Mouse (Mus musculus) limb, embryonic 13.5 days (tissue): Measurements from ENCODE around the gene Ppm1h. TPM values are rescaled to one million over a fixed set of nuclear protein-coding genes. Genes with fewer than 3 reads are reported as not detected.
A peak's percentile ranks its signal among the peaks of the same experiment; 100 is the strongest.

ENCODE experiments used
- ATAC-seq: fragments of 200-750 bp; cut with Nextera tagmentation; 2 replicates; pipeline ENCODE4 v1.8.0; 2017; ENCODE audit warnings: low read depth, moderate number of reproducible peaks, moderate TSS enrichment; ENCODE audit not compliant: low FRiP score
- H3K27ac ChIP-seq: fragments of 300-500 bp; sonication (generic); 2 replicates; pipeline ENCODE4 v1.5.1; 2015; ENCODE audit warnings: inconsistent platforms, mild to moderate bottlenecking, moderate library complexity
- H3K27me3 ChIP-seq: fragments of 300-500 bp; sonication (generic); 2 replicates; pipeline ENCODE4 v1.6.1; 2015; ENCODE audit warnings: mild to moderate bottlenecking, inconsistent platforms
- H3K36me3 ChIP-seq: fragments of 300-500 bp; sonication (generic); 2 replicates; pipeline ENCODE4 v1.6.1; 2015; ENCODE audit warnings: inconsistent platforms, mild to moderate bottlenecking, moderate library complexity
- H3K4me1 ChIP-seq: fragments of 300-500 bp; sonication (generic); 2 replicates; pipeline ENCODE4 v1.6.1; 2015; ENCODE audit warnings: inconsistent platforms
- H3K4me2 ChIP-seq: fragments of 300-500 bp; sonication (generic); replicated peaks from 2 replicates; pipeline ENCODE4 v1.6.1; 2015; ENCODE audit warnings: inconsistent platforms, mild to moderate bottlenecking, moderate library complexity
- H3K4me3 ChIP-seq: fragments of 300-500 bp; sonication (generic); 2 replicates; pipeline ENCODE4 v1.5.1; 2015; ENCODE audit warnings: moderate library complexity, mild to moderate bottlenecking, inconsistent platforms
- H3K9ac ChIP-seq: fragments of 300-500 bp; sonication (generic); 2 replicates; pipeline ENCODE4 v1.6.1; 2015; ENCODE audit warnings: mild to moderate bottlenecking, inconsistent platforms
- H3K9me3 ChIP-seq: fragments of 300-500 bp; sonication (generic); 2 replicates; pipeline ENCODE4 v1.6.1; 2016; ENCODE audit warnings: inconsistent platforms
- WGBS: fragments of 180-500 bp; shearing (Covaris S2); methylation state at CpG from one replicate; pipeline ENCODE4 v1.1.7; 2015; 5-methylcytosine and 5-hydroxymethylcytosine counted together
- polyA plus RNA-seq: library from polyadenylated mRNA; unstranded; fragments of >200 nt; fragmentation: Nextera tagmentation; extraction: Ambion mirVana; gene quantifications from 2 replicates; pipeline ENCODE4 v1.2.1, GENCODE M21; 2015

The Ppm1h gene
- polyA plus RNA-seq, 1 experiment from 2014 or later: 4.1 TPM

DNA sequence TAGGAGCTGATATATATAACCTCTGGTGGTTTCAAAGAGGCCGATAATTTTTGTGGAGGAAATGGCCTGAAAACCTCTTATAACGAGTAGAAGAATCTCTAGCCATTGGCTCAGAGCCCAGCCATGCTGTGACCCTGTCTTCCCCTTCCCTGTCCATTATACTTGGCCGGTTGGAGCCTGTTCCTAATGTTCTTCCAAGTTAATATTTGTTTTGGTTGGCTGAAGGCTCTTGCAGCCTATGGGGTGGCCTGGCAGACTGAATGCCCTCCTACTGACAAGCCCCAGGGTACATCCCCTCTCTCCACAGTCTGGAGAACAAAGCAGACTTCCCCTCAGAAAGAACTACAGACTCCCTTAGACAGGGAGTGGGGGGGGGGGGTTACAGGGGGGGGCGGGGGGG, 104.2 kb downstream of the Ppm1h start:
- ATAC-seq: peak; percentile 69
- Histone ChIP-seq H3K27me3 (no peaks in the 10 kb centered on the region), H3K4me1 (peaks cover 8% of the 10 kb centered on the region; the same call in 1 of the 2 replicates), H3K36me3 (no peaks in the 10 kb centered on the region), H3K9ac (no peak overlapping the region), H3K27ac (no peak overlapping the region), H3K9me3 (no peaks in the 10 kb centered on the region), H3K4me3 (no peak overlapping the region), H3K4me2 (no peak overlapping the region)
- 21% methylated on average over 4 of the region's 4 CpGs for WGBS

DNA sequence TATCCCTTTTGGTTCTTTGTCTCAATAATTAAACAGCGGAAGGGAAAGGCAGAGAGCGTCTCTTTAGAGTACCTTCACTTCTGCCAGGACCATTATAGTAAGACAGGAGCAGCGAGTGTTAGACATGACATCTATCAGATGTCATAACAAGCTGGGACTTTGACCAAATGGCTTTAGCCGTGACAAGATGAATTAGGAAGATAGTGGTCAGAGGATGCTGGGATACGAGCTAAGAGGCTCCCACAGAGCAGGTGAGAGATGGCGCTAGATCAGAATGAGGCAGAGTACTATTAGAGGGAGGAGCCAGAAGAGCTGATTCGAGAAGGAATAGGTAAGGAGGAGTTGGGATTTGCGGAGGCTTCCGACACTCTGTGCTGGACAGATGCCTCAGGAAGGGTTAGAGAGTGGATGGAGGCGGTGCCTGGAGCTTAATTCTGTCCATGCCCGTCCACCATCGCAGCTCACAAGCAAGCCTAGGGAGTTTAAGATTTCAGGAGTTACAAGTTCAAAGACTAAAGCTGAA, 111.1 kb downstream of the Ppm1h start:
- Histone ChIP-seq H3K27me3 (no peaks in the 10 kb centered on the region), H3K27ac (no peak overlapping the region), H3K4me2 (no peak overlapping the region), H3K9ac (no peak overlapping the region), H3K36me3 (no peaks in the 10 kb centered on the region), H3K4me3 (no peak overlapping the region), H3K9me3 (no peaks in the 10 kb centered on the region), H3K4me1 (peaks cover 17% of the 10 kb centered on the region)
- 48% methylated on average over 12 of the region's 12 CpGs for WGBS
- ATAC-seq: no peak

DNA sequence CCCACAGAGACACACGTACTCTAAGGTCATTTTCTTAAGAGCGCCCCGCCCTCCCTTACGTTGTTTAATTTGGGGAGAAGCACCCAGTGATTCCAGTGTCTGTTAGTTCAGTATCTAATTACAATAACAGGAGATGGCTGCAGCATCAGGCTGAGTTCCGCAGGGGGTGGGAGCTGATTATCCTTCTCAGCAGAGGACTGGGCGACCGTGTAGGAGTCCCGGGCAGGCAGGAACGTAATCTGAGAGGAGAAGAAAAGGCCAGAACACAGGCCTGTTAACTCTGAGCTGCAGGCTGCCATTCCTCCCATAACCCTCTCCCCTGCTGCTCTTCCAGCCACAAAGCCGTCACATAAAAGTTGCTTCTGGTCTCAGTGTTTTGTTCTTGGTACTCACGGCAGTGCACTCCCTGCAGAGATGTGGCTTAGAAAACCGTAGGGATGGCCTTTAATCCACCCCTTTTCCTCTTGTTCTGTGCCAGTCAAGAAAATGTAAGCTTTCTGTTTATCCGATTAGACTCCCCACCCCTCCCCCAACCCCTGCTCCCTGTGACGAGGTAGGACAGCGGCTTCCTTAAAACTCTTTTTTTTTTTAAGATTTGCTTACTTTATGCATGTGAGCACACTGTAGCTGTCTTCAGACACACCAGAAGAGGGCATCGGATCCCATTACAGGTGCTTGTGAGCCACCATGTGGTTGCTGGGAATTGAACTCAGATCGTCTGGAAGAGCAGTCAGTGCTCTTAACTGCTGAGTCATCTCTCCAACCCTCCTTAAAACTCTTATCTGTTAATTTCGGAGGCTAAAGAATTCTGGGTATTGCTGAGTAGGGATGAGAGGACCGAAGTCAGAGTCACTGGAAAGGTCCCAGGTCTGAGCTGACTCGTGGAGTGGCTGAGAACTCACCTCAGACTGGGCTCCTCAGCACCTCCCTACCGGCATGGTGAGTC, 113.7 kb downstream of the Ppm1h start:
- peak; percentile 79 for ATAC-seq

DNA sequence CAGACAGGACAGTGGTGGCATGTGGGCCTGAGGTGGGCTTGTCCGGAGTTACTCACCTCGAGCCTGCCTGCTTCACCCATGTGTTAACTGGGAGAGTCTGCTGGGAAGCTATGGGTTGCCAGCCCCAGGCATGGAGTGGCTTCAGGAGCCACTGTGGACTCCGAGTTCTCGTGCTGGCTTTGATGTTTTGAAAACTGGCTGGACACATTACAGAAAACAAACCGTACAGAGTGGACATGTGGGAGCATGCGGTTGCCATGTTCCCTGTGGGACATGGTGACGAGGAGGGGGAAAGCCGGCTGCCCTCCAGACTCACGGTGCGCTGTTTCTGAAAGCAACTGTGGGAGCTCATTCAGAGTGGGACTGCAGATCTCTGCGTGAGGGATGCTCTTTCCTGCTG, 114.6 kb downstream of the Ppm1h start:
- WGBS: 49% methylated on average over 11 of the region's 11 CpGs
- H3K9me3 ChIP-seq: no peaks in the 10 kb centered on the region
- H3K36me3 ChIP-seq: no peaks in the 10 kb centered on the region
- H3K4me2 ChIP-seq: no peak overlapping the region
- no peak overlapping the region for H3K4me3 ChIP-seq
- H3K27ac ChIP-seq: no peak overlapping the region
- H3K4me1 ChIP-seq: peaks cover 17% of the 10 kb centered on the region
- H3K27me3 ChIP-seq: no peaks in the 10 kb centered on the region
- no peak overlapping the region for H3K9ac ChIP-seq
- no peak for ATAC-seq

More for the DNA sequence above, 113.7 kb downstream of the Ppm1h start:
- peak overlapping the region; percentile 39; the same call in 1 of the 2 replicates for H3K27ac ChIP-seq
- H3K4me3 ChIP-seq: peak overlapping the region; percentile 26
- 4% methylated on average over 21 of the region's 21 CpGs for WGBS
- no peaks in the 10 kb centered on the region for H3K9me3 ChIP-seq
- peak overlapping the region; percentile 31; the same call in 1 of the 2 replicates for H3K9ac ChIP-seq
- peak overlapping the region; percentile 57 for H3K4me2 ChIP-seq
- peaks cover 17% of the 10 kb centered on the region for H3K4me1 ChIP-seq
- no peaks in the 10 kb centered on the region for H3K27me3 ChIP-seq
- no peaks in the 10 kb centered on the region for H3K36me3 ChIP-seq

DNA sequence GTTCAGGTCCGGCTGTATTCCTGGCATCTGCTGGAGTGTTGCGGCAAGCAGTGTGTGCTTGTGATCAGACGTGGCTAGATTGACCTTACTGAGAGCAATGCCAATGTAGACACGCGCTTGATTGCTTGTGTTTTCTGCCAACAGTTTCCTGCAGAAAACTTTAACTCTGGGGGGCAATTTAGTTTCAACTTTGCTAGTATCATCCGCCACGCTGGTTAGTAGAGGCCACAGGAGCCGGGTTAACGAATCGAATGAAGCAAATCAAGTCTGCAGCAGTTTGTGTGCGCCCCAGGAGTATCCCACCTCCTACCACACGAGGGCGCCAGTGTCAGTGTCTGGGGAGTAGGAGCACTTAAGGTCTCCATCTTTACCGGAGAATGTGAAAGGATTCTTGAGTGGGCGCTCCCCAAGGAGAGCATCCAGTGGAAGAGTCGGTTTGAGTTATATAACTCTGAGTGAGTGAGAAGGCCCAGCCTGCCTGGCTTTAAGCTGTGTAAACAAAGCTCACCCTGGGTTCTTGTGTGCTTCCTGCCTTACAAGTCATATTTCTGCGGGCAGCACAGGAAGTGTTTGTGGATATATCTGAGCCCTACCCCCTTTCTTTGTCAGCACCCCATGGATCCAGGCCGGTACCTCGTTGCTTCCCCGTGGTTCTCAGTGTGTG, 115.8 kb downstream of the Ppm1h start:
- Histone ChIP-seq H3K27me3 (no peaks in the 10 kb centered on the region), H3K9ac (no peak overlapping the region), H3K36me3 (no peaks in the 10 kb centered on the region), H3K9me3 (no peaks in the 10 kb centered on the region), H3K4me2 (peak overlapping the region; percentile 39; the same call in 1 of the 2 replicates), H3K4me1 (peaks cover 17% of the 10 kb centered on the region), H3K4me3 (no peak overlapping the region), H3K27ac (no peak overlapping the region; the same call in 1 of the 2 replicates)
- WGBS: 43% methylated on average over 20 of the region's 20 CpGs
- ATAC-seq: 0 out of 2 replicates have a peak, but pooled peaks have one; percentile 38

DNA sequence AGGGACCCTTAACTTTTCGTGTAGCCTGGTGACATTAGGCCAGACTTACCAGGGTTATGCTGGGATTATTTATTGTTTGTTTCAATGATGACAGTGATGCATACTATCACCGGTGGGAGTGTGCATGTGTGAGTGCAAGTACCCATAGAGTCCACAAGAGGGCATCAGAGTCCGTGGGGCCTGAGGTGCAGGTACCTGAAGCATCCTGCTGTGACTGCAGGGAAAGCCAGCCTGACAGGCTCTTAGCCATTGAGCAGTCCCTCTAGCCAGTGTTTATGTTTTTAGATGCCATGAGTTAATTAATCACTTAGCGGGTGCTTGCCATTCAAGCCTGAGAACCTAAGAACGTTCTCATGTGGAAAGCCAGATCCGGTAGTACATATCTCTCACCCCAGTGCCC, 119.4 kb downstream of the Ppm1h start:
- ATAC-seq: no peak
- Histone ChIP-seq H3K4me2 (no peak overlapping the region), H3K4me3 (no peak overlapping the region), H3K9ac (no peak overlapping the region), H3K9me3 (no peaks in the 10 kb centered on the region), H3K4me1 (peaks cover 17% of the 10 kb centered on the region), H3K36me3 (no peaks in the 10 kb centered on the region), H3K27ac (no peak overlapping the region), H3K27me3 (0 out of 2 replicates have a peak, but pooled peaks cover 3% of the 10 kb centered on the region)
- WGBS: 82% methylated on average over 6 of the region's 6 CpGs

DNA sequence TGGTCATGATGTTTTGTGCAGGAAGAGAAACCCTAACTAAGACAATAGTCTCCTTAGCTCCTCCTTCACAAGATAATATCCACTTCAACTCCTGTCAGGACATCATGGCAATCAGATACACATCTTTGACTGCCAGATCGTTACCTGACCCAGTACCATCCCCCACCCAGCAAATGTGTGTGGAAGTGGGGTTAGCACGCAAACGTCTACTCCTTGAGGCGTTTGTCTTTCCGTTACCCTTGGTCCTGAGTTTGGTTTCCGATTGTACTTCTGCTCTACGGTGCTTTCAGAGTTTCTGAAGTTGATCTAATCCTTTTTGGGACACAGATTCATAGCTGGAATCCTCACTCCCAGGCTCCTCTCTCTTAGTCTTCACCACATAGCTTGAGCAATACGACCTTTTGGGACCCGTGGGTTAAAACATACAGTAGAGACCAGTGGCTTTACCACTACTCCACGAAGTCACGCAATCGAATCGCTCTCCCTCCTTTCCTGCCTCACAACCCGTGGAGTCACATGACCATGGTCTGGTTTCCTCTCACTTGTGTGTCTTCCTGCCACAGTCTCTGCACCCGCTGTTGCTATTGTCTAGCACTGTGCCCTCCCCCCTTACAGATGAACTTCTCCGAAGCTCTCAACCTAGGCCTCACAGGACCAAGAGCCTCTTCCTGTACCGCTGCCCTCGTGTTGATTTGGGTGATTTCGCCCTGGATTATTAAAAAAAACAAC, 121.6 kb downstream of the Ppm1h start:
- Histone ChIP-seq H3K27me3 (0 out of 2 replicates have a peak, but pooled peaks cover 3% of the 10 kb centered on the region), H3K9me3 (peaks cover 8% of the 10 kb centered on the region; the same call in 1 of the 2 replicates), H3K36me3 (0 out of 2 replicates have a peak, but pooled peaks cover 2% of the 10 kb centered on the region), H3K27ac (no peak overlapping the region), H3K4me1 (peaks cover 11% of the 10 kb centered on the region), H3K4me3 (no peak overlapping the region), H3K9ac (no peak overlapping the region), H3K4me2 (no peak overlapping the region)
- 80% methylated on average over 19 of the region's 19 CpGs for WGBS
- ATAC-seq: no peak

DNA sequence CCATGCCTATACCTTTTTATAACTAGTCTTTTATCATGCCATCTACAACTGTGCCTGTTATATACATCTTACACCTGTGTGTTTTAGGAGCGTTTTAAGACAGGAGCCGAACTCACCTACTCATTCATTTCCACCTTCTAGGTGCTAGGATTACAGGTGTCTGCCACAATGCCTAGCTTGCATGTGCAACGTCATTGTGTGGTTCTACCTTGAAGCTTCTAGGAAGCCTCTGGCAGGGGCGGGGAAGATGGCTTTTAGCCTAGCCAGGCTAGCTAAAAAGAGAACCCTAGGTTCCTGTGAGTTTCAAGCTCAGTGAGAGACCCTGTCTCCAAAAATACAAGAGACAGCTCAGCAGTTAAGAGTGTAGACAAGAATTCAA, 122.2 kb downstream of the Ppm1h start:
- Histone ChIP-seq H3K4me3 (no peak overlapping the region), H3K27ac (no peak overlapping the region), H3K9me3 (peaks cover 8% of the 10 kb centered on the region; the same call in 1 of the 2 replicates), H3K27me3 (0 out of 2 replicates have a peak, but pooled peaks cover 3% of the 10 kb centered on the region), H3K36me3 (0 out of 2 replicates have a peak, but pooled peaks cover 2% of the 10 kb centered on the region), H3K4me1 (peaks cover 11% of the 10 kb centered on the region), H3K9ac (no peak overlapping the region), H3K4me2 (no peak overlapping the region)
- WGBS: 82% methylated on average over 4 of the region's 4 CpGs
- ATAC-seq: no peak

DNA sequence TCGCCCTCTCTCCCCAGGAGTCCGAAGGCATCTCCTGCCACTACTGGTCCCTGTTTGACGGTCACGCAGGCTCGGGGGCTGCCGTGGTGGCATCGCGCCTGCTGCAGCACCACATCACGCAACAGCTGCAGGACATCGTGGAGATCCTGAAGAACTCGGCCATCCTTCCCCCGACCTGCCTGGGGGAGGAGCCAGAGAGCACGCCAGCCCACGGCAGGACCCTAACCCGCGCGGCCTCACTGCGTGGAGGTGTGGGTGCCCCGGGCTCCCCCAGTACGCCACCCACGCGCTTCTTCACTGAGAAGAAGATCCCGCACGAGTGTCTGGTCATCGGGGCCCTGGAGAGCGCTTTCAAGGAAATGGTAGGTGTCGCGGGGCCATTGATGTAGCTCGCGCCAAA, 123.7 kb downstream of the Ppm1h start:
- 26% methylated on average over 30 of the region's 30 CpGs for WGBS
- Histone ChIP-seq H3K36me3 (0 out of 2 replicates have a peak, but pooled peaks cover 2% of the 10 kb centered on the region), H3K27me3 (0 out of 2 replicates have a peak, but pooled peaks cover 3% of the 10 kb centered on the region), H3K9me3 (peaks cover 8% of the 10 kb centered on the region; the same call in 1 of the 2 replicates), H3K4me1 (peaks cover 12% of the 10 kb centered on the region), H3K27ac (no peak overlapping the region), H3K4me3 (peak overlapping the region; percentile 42), H3K4me2 (peak overlapping the region; percentile 69), H3K9ac (peak overlapping the region; percentile 54)
- peak; percentile 37; the same call in 1 of the 2 replicates for ATAC-seq

DNA sequence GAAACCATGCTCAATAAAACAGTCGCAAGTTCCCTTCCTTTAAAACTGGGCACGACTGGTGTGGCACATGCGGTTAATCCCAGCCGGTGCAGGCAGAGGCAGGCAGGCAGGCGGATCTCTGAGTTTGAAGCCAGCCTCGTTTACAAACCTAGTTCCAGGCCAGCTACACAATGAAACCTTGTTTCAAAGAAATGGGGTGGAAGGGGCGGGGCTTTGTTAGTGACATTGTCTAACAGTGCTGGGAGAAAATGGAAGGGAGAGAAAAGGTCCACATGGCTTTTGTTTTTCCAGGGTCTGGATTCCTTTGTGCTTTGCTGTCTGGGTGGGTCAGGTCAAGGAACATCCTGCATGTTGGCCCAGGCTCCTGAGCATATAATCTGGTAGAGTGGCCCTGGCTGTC, 124.3 kb downstream of the Ppm1h start:
- peaks cover 8% of the 10 kb centered on the region; the same call in 1 of the 2 replicates for H3K9me3 ChIP-seq
- no peak for ATAC-seq
- H3K4me3 ChIP-seq: no peak overlapping the region
- H3K9ac ChIP-seq: no peak overlapping the region
- H3K4me2 ChIP-seq: peak overlapping the region; percentile 69
- no peak overlapping the region for H3K27ac ChIP-seq
- 0 out of 2 replicates have a peak, but pooled peaks cover 3% of the 10 kb centered on the region for H3K27me3 ChIP-seq
- H3K4me1 ChIP-seq: peaks cover 18% of the 10 kb centered on the region
- H3K36me3 ChIP-seq: 0 out of 2 replicates have a peak, but pooled peaks cover 2% of the 10 kb centered on the region
- 36% methylated on average over 7 of the region's 7 CpGs for WGBS

DNA sequence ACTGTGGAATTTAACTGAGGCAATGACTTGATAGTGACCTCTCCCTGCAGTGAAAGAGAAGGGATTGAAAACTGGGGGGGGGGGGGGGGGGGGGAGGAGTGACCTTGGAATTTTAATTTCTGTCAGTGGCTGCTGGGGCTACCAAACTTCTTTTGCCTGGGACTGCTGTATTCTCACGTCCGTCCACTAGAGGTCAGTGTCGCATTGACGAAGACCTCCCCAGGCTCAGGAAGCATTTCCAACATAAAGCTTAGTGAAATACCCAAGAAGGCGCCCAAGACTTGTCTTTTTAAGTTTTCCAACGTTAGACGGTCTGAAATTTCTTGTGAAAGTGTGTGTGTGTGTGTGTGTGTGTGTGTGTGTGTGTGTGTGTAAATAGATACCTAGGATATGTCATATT, 125.3 kb downstream of the Ppm1h start:
- Histone ChIP-seq H3K4me3 (no peak overlapping the region), H3K36me3 (0 out of 2 replicates have a peak, but pooled peaks cover 2% of the 10 kb centered on the region), H3K4me1 (peaks cover 27% of the 10 kb centered on the region), H3K27me3 (0 out of 2 replicates have a peak, but pooled peaks cover 3% of the 10 kb centered on the region), H3K9me3 (peaks cover 8% of the 10 kb centered on the region; the same call in 1 of the 2 replicates), H3K4me2 (no peak overlapping the region), H3K27ac (no peak overlapping the region), H3K9ac (no peak overlapping the region)
- WGBS: 9% methylated on average over 7 of the region's 7 CpGs
- no peak for ATAC-seq
